Comparison of ENCODE assay signal across 8 mouse cellular contexts in the genomic region with DNA sequence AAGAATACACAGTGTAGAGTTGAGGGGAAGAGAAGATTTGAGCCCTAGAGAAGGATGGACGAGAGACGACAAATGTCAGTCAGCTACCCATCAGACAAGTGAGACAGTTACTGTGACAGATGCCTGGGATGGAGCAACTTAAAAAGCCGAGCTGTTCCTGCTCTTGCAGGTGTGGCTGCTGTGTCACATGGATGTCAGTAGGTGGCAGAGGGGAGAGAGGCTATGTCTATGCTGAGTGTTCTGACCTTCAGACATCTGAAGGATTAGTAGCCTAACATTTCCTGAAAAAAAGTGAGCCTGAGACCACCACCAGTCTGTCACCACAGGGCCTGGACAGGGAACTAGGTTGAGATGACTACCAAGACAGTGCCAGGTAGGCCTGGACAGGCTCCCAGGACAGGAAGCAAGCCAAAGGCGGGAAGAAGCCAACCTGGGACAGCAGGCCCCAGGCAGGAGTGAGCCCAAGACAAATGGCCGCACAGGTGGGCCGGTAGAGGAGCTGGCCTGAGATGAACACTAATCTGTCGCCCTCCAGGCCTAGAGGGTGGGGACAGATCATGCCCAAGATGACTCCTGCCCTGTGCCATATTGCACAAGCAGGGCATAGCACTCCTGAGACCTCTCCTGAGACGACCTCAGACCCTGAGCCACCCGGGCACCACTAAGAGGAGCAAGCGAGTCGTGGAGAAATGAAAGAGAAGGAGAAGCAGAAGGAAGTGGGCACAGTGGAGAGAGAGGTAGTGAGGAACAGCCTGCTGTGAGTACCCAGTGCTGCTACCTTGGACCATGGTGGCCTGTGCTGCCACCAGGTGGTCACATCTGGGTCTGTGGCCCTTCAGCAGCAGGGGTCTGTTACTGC. TPM values are rescaled to one million over a fixed set of nuclear protein-coding genes. Genes with fewer than 3 reads are reported as not detected.
DNase-seq lines count a peak whose midpoint lies in the region; ATAC-seq lines count a peak whose summit lies in the region.

No protein-coding gene starts in this region.

- no peak overlapping the region for H3K27ac ChIP-seq in kidney, embryonic 14.5 days (ENCODE audit: low read depth, low read length)
- H3K27ac ChIP-seq in embryonic facial prominence, embryonic 15.5 days (replicated peaks): no peak overlapping the region
- peak overlapping the region; percentile 53; the same call in 1 of the 2 replicates for H3K27ac ChIP-seq in limb, embryonic 10.5 days
- H3K27ac ChIP-seq in stomach, embryonic 15.5 days: no peak overlapping the region

- ATAC-seq in kidney, embryonic 14.5 days (ENCODE audit: low FRiP score, low TSS enrichment): peak; percentile 76; the same call in 1 of the 2 replicates
- ATAC-seq in embryonic facial prominence, embryonic 15.5 days (ENCODE audit: insufficient number of reproducible peaks, low FRiP score, low TSS enrichment, low read depth): 0 out of 2 replicates have a peak, but pooled peaks have one; percentile 45
- peak; percentile 81; the same call in 1 of the 2 replicates for ATAC-seq in stomach, embryonic 15.5 days (ENCODE audit: insufficient read depth, low FRiP score, low read depth)

- H3K36me3 ChIP-seq in kidney, embryonic 14.5 days (ENCODE audit: control insufficient read depth, insufficient read depth, low read length): no peaks in the 10 kb centered on the region
- H3K36me3 ChIP-seq in embryonic facial prominence, embryonic 15.5 days: no peaks in the 10 kb centered on the region
- H3K36me3 ChIP-seq in limb, embryonic 10.5 days: no peaks in the 10 kb centered on the region
- no peaks in the 10 kb centered on the region for H3K36me3 ChIP-seq in stomach, embryonic 15.5 days

- H3K4me2 ChIP-seq in kidney, embryonic 14.5 days (replicated peaks; ENCODE audit: low read depth, low read length): no peak overlapping the region
- no peak overlapping the region for H3K4me2 ChIP-seq in embryonic facial prominence, embryonic 15.5 days (replicated peaks)
- no peak overlapping the region for H3K4me2 ChIP-seq in stomach, embryonic 15.5 days

- no peaks in the 10 kb centered on the region for H3K27me3 ChIP-seq in kidney, embryonic 14.5 days (ENCODE audit: control insufficient read depth, insufficient read depth, low read length)
- H3K27me3 ChIP-seq in embryonic facial prominence, embryonic 15.5 days: no peaks in the 10 kb centered on the region
- no peaks in the 10 kb centered on the region for H3K27me3 ChIP-seq in limb, embryonic 10.5 days (ENCODE audit: low read depth, poor library complexity, severe bottlenecking)
- H3K27me3 ChIP-seq in stomach, embryonic 15.5 days (replicated peaks): no peaks in the 10 kb centered on the region

- no peaks in the 10 kb centered on the region for H3K9me3 ChIP-seq in kidney, embryonic 14.5 days (ENCODE audit: control insufficient read depth, low read length)
- H3K9me3 ChIP-seq in embryonic facial prominence, embryonic 15.5 days (replicated peaks): no peaks in the 10 kb centered on the region
- H3K9me3 ChIP-seq in limb, embryonic 10.5 days (replicated peaks): no peaks in the 10 kb centered on the region
- no peaks in the 10 kb centered on the region for H3K9me3 ChIP-seq in stomach, embryonic 15.5 days

- WGBS in kidney, embryonic 14.5 days: 74% methylated on average over 11 of the region's 11 CpGs
- WGBS in embryonic facial prominence, embryonic 15.5 days: 72% methylated on average over 11 of the region's 11 CpGs
- 76% methylated on average over 11 of the region's 11 CpGs for WGBS in limb, embryonic 10.5 days
- 76% methylated on average over 11 of the region's 11 CpGs for WGBS in stomach, embryonic 15.5 days

- H3K9ac ChIP-seq in kidney, embryonic 14.5 days (ENCODE audit: low read depth, low read length): no peak overlapping the region
- no peak overlapping the region for H3K9ac ChIP-seq in embryonic facial prominence, embryonic 15.5 days
- H3K9ac ChIP-seq in stomach, embryonic 15.5 days: no peak overlapping the region

- DNase-seq in kidney, adult 18-20 months: no peak
- DNase-seq in adrenal gland, postnatal 25 days: peak; percentile 20
- DNase-seq in limb, embryonic 10.5 days (ENCODE audit: low spot score): peak; percentile 47
- no peak for DNase-seq in layer of hippocampus, adult 11-12 months (ENCODE audit: low spot score)
- no peak for DNase-seq in layer of hippocampus, postnatal 10 days (ENCODE audit: low spot score in 2 of 2)

- H3K4me3 ChIP-seq in kidney, embryonic 14.5 days (ENCODE audit: low read length): no peak overlapping the region
- no peak overlapping the region for H3K4me3 ChIP-seq in embryonic facial prominence, embryonic 15.5 days (replicated peaks)
- no peak overlapping the region for H3K4me3 ChIP-seq in limb, embryonic 10.5 days
- no peak overlapping the region for H3K4me3 ChIP-seq in stomach, embryonic 15.5 days (replicated peaks)

- H3K4me1 ChIP-seq in kidney, embryonic 14.5 days (ENCODE audit: control insufficient read depth, insufficient read depth, low read length): no peaks in the 10 kb centered on the region
- no peaks in the 10 kb centered on the region for H3K4me1 ChIP-seq in embryonic facial prominence, embryonic 15.5 days
- peaks cover 12% of the 10 kb centered on the region; the same call in 1 of the 2 replicates for H3K4me1 ChIP-seq in limb, embryonic 10.5 days
- H3K4me1 ChIP-seq in stomach, embryonic 15.5 days: no peaks in the 10 kb centered on the region

RNA-seq across cellular contexts. Expression of a gene that starts 12.8 kb away (rescaled TPM):
- not detected in 2 replicates for polyA plus RNA-seq in kidney, embryonic 14.5 days (2014; fragmentation: Nextera tagmentation; extraction: Ambion mirVana)
- total RNA-seq in adrenal gland, postnatal 25 days (2021): not detected in 2 replicates
- 0.59 and 1.1 TPM in 2 replicates for polyA plus RNA-seq in embryonic facial prominence, embryonic 15.5 days (2015; fragmentation: Nextera tagmentation; extraction: Ambion mirVana)
- 0.31 and 0.33 TPM in 2 replicates for polyA plus RNA-seq in limb, embryonic 10.5 days (2016; fragmentation: Nextera tagmentation; extraction: Ambion mirVana)
- polyA plus RNA-seq in stomach, embryonic 15.5 days (2015; fragmentation: Nextera tagmentation; extraction: Ambion mirVana): 0.30 and 0.82 TPM in 2 replicates
- not detected for total RNA-seq in layer of hippocampus, postnatal 10 days (2021)

Comparison
In these comparisons a context has a peak if more than half of its experiments do, and no peak if none do; other contexts are left out.
1. DNase-seq: peak in adrenal gland, postnatal 25 days (single experiment) and limb, embryonic 10.5 days (single experiment); none in kidney, adult 18-20 months (single experiment), layer of hippocampus, adult 11-12 months (single experiment) and layer of hippocampus, postnatal 10 days (0 of 2).
2. Peak in every context shown above with its lines, with median percentiles within 50 percentile points of each other: ATAC-seq.